Comparison of ENCODE assay signal across 8 mouse cellular contexts in genomic region chr7:131556541-131557271, GRCm38 (mm10). TPM values are rescaled to one million over a fixed set of nuclear protein-coding genes. Genes with fewer than 3 reads are reported as not detected.
DNase-seq lines count a peak whose midpoint lies in the region; ATAC-seq lines count a peak whose summit lies in the region.

No protein-coding gene starts in this region.

- H3K4me1 ChIP-seq in midbrain, embryonic 10.5 days, result peaks cover 56% of the 10 kb centered on the region
- H3K4me1 ChIP-seq in midbrain, embryonic 15.5 days, result peaks cover 31% of the 10 kb centered on the region
- peaks cover 26% of the 10 kb centered on the region for H3K4me1 ChIP-seq in intestine, embryonic 15.5 days (replicated peaks)

- peak; percentile 14 for DNase-seq in adrenal gland, postnatal 10 days
- DNase-seq in adrenal gland, postnatal 25 days, result no peak
- DNase-seq in midbrain, embryonic 10.5 days (ENCODE audit: low spot score), result peak; percentile 66
- DNase-seq in retina, postnatal 1 day, result peak; percentile 55
- no peak for DNase-seq in gastrocnemius, adult 8-10 months (ENCODE audit: low spot score in 2 of 2)
- DNase-seq in testis, postnatal 14 days (ENCODE audit: low spot score), result no peak

- H3K9me3 ChIP-seq in midbrain, embryonic 10.5 days (replicated peaks), result no peaks in the 10 kb centered on the region
- H3K9me3 ChIP-seq in midbrain, embryonic 15.5 days, result no peaks in the 10 kb centered on the region
- H3K9me3 ChIP-seq in intestine, embryonic 15.5 days, result no peaks in the 10 kb centered on the region

- H3K27ac ChIP-seq in midbrain, embryonic 10.5 days (replicated peaks), result no peak overlapping the region
- H3K27ac ChIP-seq in midbrain, embryonic 15.5 days, result no peak overlapping the region
- H3K27ac ChIP-seq in intestine, embryonic 15.5 days, result no peak overlapping the region

- peak overlapping the region; percentile 34 for H3K4me3 ChIP-seq in midbrain, embryonic 10.5 days
- no peak overlapping the region for H3K4me3 ChIP-seq in midbrain, embryonic 15.5 days
- peak overlapping the region; percentile 6 for H3K4me3 ChIP-seq in intestine, embryonic 15.5 days (replicated peaks)

- no peak overlapping the region for H3K9ac ChIP-seq in midbrain, embryonic 15.5 days
- no peak overlapping the region for H3K9ac ChIP-seq in intestine, embryonic 15.5 days

- whole genome bisulfite sequencing in midbrain, embryonic 10.5 days, result under 1% methylated on average over 37 of the region's 37 CpGs
- WGBS in midbrain, embryonic 15.5 days, result under 1% methylated on average over 37 of the region's 37 CpGs
- under 1% methylated on average over 37 of the region's 37 CpGs for WGBS in intestine, embryonic 15.5 days

- peaks cover 80% of the 10 kb centered on the region for H3K27me3 ChIP-seq in midbrain, embryonic 10.5 days (ENCODE audit: low read depth, poor library complexity, severe bottlenecking)
- H3K27me3 ChIP-seq in midbrain, embryonic 15.5 days (replicated peaks), result peaks cover 70% of the 10 kb centered on the region
- H3K27me3 ChIP-seq in intestine, embryonic 15.5 days (replicated peaks), result peaks cover 60% of the 10 kb centered on the region

- H3K36me3 ChIP-seq in midbrain, embryonic 10.5 days, result peaks cover under 1% of the 10 kb centered on the region
- no peaks in the 10 kb centered on the region for H3K36me3 ChIP-seq in midbrain, embryonic 15.5 days (replicated peaks)
- H3K36me3 ChIP-seq in intestine, embryonic 15.5 days, result no peaks in the 10 kb centered on the region

- no peak overlapping the region for H3K4me2 ChIP-seq in midbrain, embryonic 15.5 days
- H3K4me2 ChIP-seq in intestine, embryonic 15.5 days (replicated peaks), result peak overlapping the region; percentile 38

- ATAC-seq in midbrain, embryonic 15.5 days (replicated peaks), result no peak
- ATAC-seq in intestine, embryonic 15.5 days, result no peak

RNA-seq across cellular contexts. Expression of gene Bub3, which starts 3.3 kb away (rescaled TPM):
- 10 to 100 TPM; 58.6 to 68.0 TPM for total RNA-seq in adrenal gland, postnatal 10 days (2021)
- 79.0 and 81.7 TPM in 2 replicates for total RNA-seq in adrenal gland, postnatal 25 days (2021)
- polyA plus RNA-seq in midbrain, embryonic 10.5 days (2016; fragmentation: Nextera tagmentation; extraction: Ambion mirVana), result 323 and 340 TPM in 2 replicates
- polyA plus RNA-seq in midbrain, embryonic 15.5 days (2015; fragmentation: Nextera tagmentation; extraction: Ambion mirVana), result 165 and 166 TPM in 2 replicates
- 187 and 188 TPM in 2 replicates for polyA plus RNA-seq in intestine, embryonic 15.5 days (2015; fragmentation: Nextera tagmentation; extraction: Ambion mirVana)
- total RNA-seq in gastrocnemius, adult 8-10 months (2022), result 10 to 100 TPM; 30.5 to 36.3 (median 32.4) TPM

RNA-seq across cellular contexts. Expression of gene Hmx2, which starts 8.1 kb away (rescaled TPM):
- not detected for total RNA-seq in adrenal gland, postnatal 10 days (2021)
- total RNA-seq in adrenal gland, postnatal 25 days (2021), result not detected in 2 replicates
- 0.07 TPM in 2 replicates for polyA plus RNA-seq in midbrain, embryonic 10.5 days (2016; fragmentation: Nextera tagmentation; extraction: Ambion mirVana)
- 0.34 and 1.1 TPM in 2 replicates for polyA plus RNA-seq in midbrain, embryonic 15.5 days (2015; fragmentation: Nextera tagmentation; extraction: Ambion mirVana)
- polyA plus RNA-seq in intestine, embryonic 15.5 days (2015; fragmentation: Nextera tagmentation; extraction: Ambion mirVana), result 0.97 and 1.1 TPM in 2 replicates
- total RNA-seq in gastrocnemius, adult 8-10 months (2022), result not detected

RNA-seq across cellular contexts. Expression of gene Hmx3, which starts 14.0 kb away (rescaled TPM):
- total RNA-seq in adrenal gland, postnatal 10 days (2021), result not detected
- total RNA-seq in adrenal gland, postnatal 25 days (2021), result not detected in 2 replicates
- not detected in 2 replicates for polyA plus RNA-seq in midbrain, embryonic 10.5 days (2016; fragmentation: Nextera tagmentation; extraction: Ambion mirVana)
- polyA plus RNA-seq in midbrain, embryonic 15.5 days (2015; fragmentation: Nextera tagmentation; extraction: Ambion mirVana), result 0.49 and 0.73 TPM in 2 replicates
- 1.3 and 1.9 TPM in 2 replicates for polyA plus RNA-seq in intestine, embryonic 15.5 days (2015; fragmentation: Nextera tagmentation; extraction: Ambion mirVana)
- not detected for total RNA-seq in gastrocnemius, adult 8-10 months (2022)

Comparison
In these comparisons a context has a peak if more than half of its experiments do, and no peak if none do; other contexts are left out.
1. DNase-seq: peak in adrenal gland, postnatal 10 days (single experiment), midbrain, embryonic 10.5 days (single experiment) and retina, postnatal 1 day (single experiment); none in adrenal gland, postnatal 25 days (single experiment), gastrocnemius, adult 8-10 months (0 of 2) and testis, postnatal 14 days (single experiment).